In genomic region chr1:69685049-69685889, GRCm38 (mm10) we compare ENCODE assay signal across 9 mouse cellular contexts. TPM values are rescaled to one million over a fixed set of nuclear protein-coding genes. Genes with fewer than 3 reads are reported as not detected.
DNase-seq lines count a peak whose midpoint lies in the region; ATAC-seq lines count a peak whose summit lies in the region.
"Had no signal": no experiment of that assay in that cellular context is flagged by ENCODE, and none has a peak within 500 bp of the region (broad histone marks: within the 10 kb centered on the region; RNA-seq: fewer than 3 reads in every experiment).

No protein-coding gene starts in this region.

- no peak for ATAC-seq in heart, embryonic 12.5 days (ENCODE audit: insufficient number of reproducible peaks, low FRiP score)
- ATAC-seq in hindbrain, embryonic 12.5 days (ENCODE audit: low FRiP score): no peak
- ATAC-seq in midbrain, embryonic 14.5 days (ENCODE audit: low FRiP score, low TSS enrichment): no peak
- ATAC-seq: Patski had no signal

- no peaks in the 10 kb centered on the region for H3K36me3 ChIP-seq in heart, embryonic 12.5 days
- no peaks in the 10 kb centered on the region for H3K36me3 ChIP-seq in hindbrain, embryonic 12.5 days
- H3K36me3 ChIP-seq in midbrain, embryonic 14.5 days (ENCODE audit: control insufficient read depth, insufficient read depth, low read length): no peaks in the 10 kb centered on the region

- peak overlapping the region; percentile 91 for H3K4me2 ChIP-seq in heart, embryonic 12.5 days
- H3K4me2 ChIP-seq in hindbrain, embryonic 12.5 days (replicated peaks): peak overlapping the region; percentile 73
- H3K4me2 ChIP-seq in midbrain, embryonic 14.5 days (ENCODE audit: low read length): peak overlapping the region; percentile 83

- H3K4me3 ChIP-seq in heart, embryonic 12.5 days: peak overlapping the region; percentile 77
- H3K4me3 ChIP-seq in hindbrain, embryonic 12.5 days: peak overlapping the region; percentile 76
- peak overlapping the region; percentile 66 for H3K4me3 ChIP-seq in midbrain, embryonic 14.5 days (replicated peaks; ENCODE audit: low read depth, low read length)

- H3K27ac ChIP-seq in heart, embryonic 12.5 days (ENCODE audit: poor library complexity, severe bottlenecking): peak overlapping the region; percentile 51; the same call in 1 of the 2 replicates
- H3K27ac ChIP-seq in hindbrain, embryonic 12.5 days: peak overlapping the region; percentile 30; the same call in 1 of the 2 replicates
- no peak overlapping the region for H3K27ac ChIP-seq in midbrain, embryonic 14.5 days (replicated peaks; ENCODE audit: low read depth, low read length)

- no peak for DNase-seq in heart, postnatal 14 days
- peak; percentile 48 for DNase-seq in Muller cell, postnatal 12 days (ENCODE audit: inconsistent ontology term)
- peak; percentile 17 for DNase-seq in midbrain, embryonic 14.5 days
- no peak for DNase-seq in cerebellum, postnatal 10 days
- no peak for DNase-seq in B cell, adult 2 months
- no peak for DNase-seq in left cerebral cortex, adult 11 months (ENCODE audit: low spot score)

- H3K4me1 ChIP-seq in heart, embryonic 12.5 days (replicated peaks): peaks cover 6% of the 10 kb centered on the region
- peaks cover 9% of the 10 kb centered on the region; the same call in 1 of the 2 replicates for H3K4me1 ChIP-seq in hindbrain, embryonic 12.5 days
- H3K4me1 ChIP-seq in midbrain, embryonic 14.5 days (ENCODE audit: control insufficient read depth, insufficient read depth, low read length): 0 out of 2 replicates have a peak, but pooled peaks cover 7% of the 10 kb centered on the region

- peak overlapping the region; percentile 68 for H3K9ac ChIP-seq in heart, embryonic 12.5 days
- peak overlapping the region; percentile 51 for H3K9ac ChIP-seq in hindbrain, embryonic 12.5 days
- peak overlapping the region; percentile 42; the same call in 1 of the 2 replicates for H3K9ac ChIP-seq in midbrain, embryonic 14.5 days (replicated peaks; ENCODE audit: low read length)

- 2% methylated on average over 11 of the region's 11 CpGs for WGBS in heart, embryonic 12.5 days
- 2% methylated on average over 11 of the region's 11 CpGs for WGBS in hindbrain, embryonic 12.5 days
- WGBS in midbrain, embryonic 14.5 days: under 1% methylated on average over 11 of the region's 11 CpGs

- H3K27me3 ChIP-seq in heart, embryonic 12.5 days (replicated peaks): no peaks in the 10 kb centered on the region
- no peaks in the 10 kb centered on the region for H3K27me3 ChIP-seq in hindbrain, embryonic 12.5 days
- H3K27me3 ChIP-seq in midbrain, embryonic 14.5 days (ENCODE audit: control insufficient read depth, insufficient read depth, low read length): no peaks in the 10 kb centered on the region

- intact Hi-C loops in heart, postnatal 14 days (cut with DNase I): loop anchor here (5.0 kb wide), 1 partner anchor 443 kb away; no protein-coding TSS in a partner anchor

- H3K9me3 ChIP-seq in heart, embryonic 12.5 days (replicated peaks): no peaks in the 10 kb centered on the region
- no peaks in the 10 kb centered on the region for H3K9me3 ChIP-seq in hindbrain, embryonic 12.5 days (replicated peaks)
- H3K9me3 ChIP-seq in midbrain, embryonic 14.5 days (ENCODE audit: control insufficient read depth, low read length): no peaks in the 10 kb centered on the region

RNA-seq across cellular contexts. Expression of gene Ikzf2, which starts 1.8 kb away (rescaled TPM):
- polyA plus RNA-seq in heart, embryonic 12.5 days (2016; fragmentation: Nextera tagmentation; extraction: Ambion mirVana): 2.6 and 2.9 TPM in 2 replicates
- total RNA-seq in heart, postnatal 14 days (2021): 1 to 10 TPM; 5.7 to 5.9 TPM
- 4.0 and 6.2 TPM in 2 replicates for polyA plus RNA-seq in hindbrain, embryonic 12.5 days (2016; fragmentation: Nextera tagmentation; extraction: Ambion mirVana)
- 4.5 TPM in 2 replicates for polyA plus RNA-seq in midbrain, embryonic 14.5 days (2014; fragmentation: Nextera tagmentation; extraction: Ambion mirVana)

Comparison
In these comparisons a context has a peak if more than half of its experiments do, and no peak if none do; other contexts are left out.
1. DNase-seq: peak in Muller cell, postnatal 12 days (single experiment) and midbrain, embryonic 14.5 days (single experiment); none in heart, postnatal 14 days (0 of 2), cerebellum, postnatal 10 days (0 of 2), B cell, adult 2 months (0 of 2) and left cerebral cortex, adult 11 months (single experiment).
2. Peak in every context shown above with its lines, with median percentiles within 50 percentile points of each other: H3K4me2 ChIP-seq, H3K4me3 ChIP-seq and H3K9ac ChIP-seq.